Mouse (Mus musculus) testis, adult 2 months (tissue): ENCODE data around the gene Gm20388. TPM values are rescaled to one million over a fixed set of nuclear protein-coding genes. Genes with fewer than 3 reads are reported as not detected.
A peak's percentile ranks its signal among the peaks of the same experiment; 100 is the strongest.

ENCODE experiments used
- H3K27ac ChIP-seq: fragments of 200-500 bp; 2 replicates; pipeline ENCODE4 v1.5.1; 2012; ENCODE audit warnings: low read depth, low read length; ENCODE audit not compliant: control insufficient read depth, insufficient read depth
- H3K27me3 ChIP-seq: fragments of 200-500 bp; 2 replicates; pipeline ENCODE4 v1.6.1; 2012; ENCODE audit warnings: mild to moderate bottlenecking, low read length, moderate library complexity; ENCODE audit not compliant: control insufficient read depth, insufficient read depth
- H3K36me3 ChIP-seq: fragments of 200-500 bp; 2 replicates; pipeline ENCODE4 v1.6.1; 2012; ENCODE audit warnings: mild to moderate bottlenecking, low read length; ENCODE audit not compliant: control insufficient read depth, insufficient read depth
- H3K4me1 ChIP-seq: fragments of 200-500 bp; 2 replicates; pipeline ENCODE4 v1.6.1; 2012; ENCODE audit warnings: low read length; ENCODE audit not compliant: control insufficient read depth, insufficient read depth
- H3K4me3 ChIP-seq: fragments of 200-500 bp; 2 replicates; pipeline ENCODE4 v1.5.1; 2012; ENCODE audit warnings: low read depth, mild to moderate bottlenecking, low read length, moderate library complexity, mixed read lengths; ENCODE audit not compliant: control insufficient read depth
- CTCF ChIP-seq: fragments of 200-500 bp; IDR thresholded peaks from 2 replicates; pipeline ENCODE4 v1.5.1; 2012; ENCODE audit warnings: low read depth, mild to moderate bottlenecking, inconsistent platforms, low read length, moderate library complexity; ENCODE audit not compliant: control insufficient read depth, insufficient read depth, insufficient replicate concordance
- POLR2A ChIP-seq: fragments of 200-500 bp; IDR thresholded peaks from 2 replicates; pipeline ENCODE4 v1.6.1; 2012; ENCODE audit warnings: low read depth, mild to moderate bottlenecking, inconsistent platforms, low read length, moderate library complexity; ENCODE audit not compliant: control insufficient read depth
- polyA plus RNA-seq: library from polyadenylated mRNA; depleted of rRNA; stranded (reverse); fragments of >200 nt; gene quantifications from 2 replicates; pipeline ENCODE4 v1.2.3, GENCODE M21; 2012

Gm20388 gene
- polyA plus RNA-seq, 1 experiment: 5.6 TPM

DNA sequence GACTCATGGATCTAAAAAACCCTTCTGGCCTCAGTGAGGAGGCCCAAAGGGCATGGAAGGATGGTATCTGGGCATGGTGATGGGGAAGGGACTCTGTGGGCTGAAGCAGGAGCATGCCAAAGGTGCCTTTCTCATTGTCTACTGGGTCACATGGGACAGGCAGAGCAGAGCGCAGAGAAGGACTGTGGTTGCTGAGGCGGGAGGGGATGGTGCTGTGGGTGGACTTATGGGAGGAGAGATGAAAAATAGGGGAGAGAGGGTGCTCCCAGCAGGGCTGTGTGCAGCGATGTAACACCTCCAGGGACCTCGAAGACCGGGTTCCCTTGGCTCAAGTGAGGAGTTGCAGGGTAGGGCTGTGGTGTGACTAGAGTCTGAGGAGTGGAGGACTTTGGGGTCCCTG is 281.5 kb downstream of the Gm20388 start:
- Histone ChIP-seq H3K4me1 (peaks cover 9% of the 10 kb centered on the region), H3K36me3 (no peaks in the 10 kb centered on the region), H3K4me3 (no peak overlapping the region), H3K27me3 (no peaks in the 10 kb centered on the region), H3K27ac (no peak overlapping the region)
- TF ChIP-seq POLR2A: no peak

DNA sequence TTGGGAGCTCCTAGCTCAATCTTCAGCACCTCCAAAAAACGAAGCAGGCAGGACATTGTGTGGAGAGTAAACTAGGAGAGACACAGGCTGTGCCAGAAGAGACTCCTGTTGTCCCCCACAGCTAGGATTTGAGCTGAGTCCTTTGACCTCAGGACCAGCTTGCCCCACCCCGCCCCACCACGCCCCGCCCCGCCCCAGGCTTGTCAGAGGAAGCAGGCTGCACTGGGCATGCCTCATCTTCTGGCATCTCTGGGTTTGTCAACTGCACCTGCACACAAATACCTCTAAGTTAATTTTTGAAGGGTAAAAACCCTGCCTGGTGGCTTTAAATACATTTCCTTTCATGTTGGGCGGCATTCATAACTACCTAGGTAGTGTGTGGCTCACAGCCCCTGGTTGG is 290.7 kb downstream of the Gm20388 start:
- peaks cover 6% of the 10 kb centered on the region for H3K4me1 ChIP-seq
- no peak overlapping the region for H3K4me3 ChIP-seq
- no peak for TF ChIP-seq CTCF
- no peak overlapping the region for H3K27ac ChIP-seq
- no peaks in the 10 kb centered on the region for H3K27me3 ChIP-seq
- no peaks in the 10 kb centered on the region for H3K36me3 ChIP-seq

DNA sequence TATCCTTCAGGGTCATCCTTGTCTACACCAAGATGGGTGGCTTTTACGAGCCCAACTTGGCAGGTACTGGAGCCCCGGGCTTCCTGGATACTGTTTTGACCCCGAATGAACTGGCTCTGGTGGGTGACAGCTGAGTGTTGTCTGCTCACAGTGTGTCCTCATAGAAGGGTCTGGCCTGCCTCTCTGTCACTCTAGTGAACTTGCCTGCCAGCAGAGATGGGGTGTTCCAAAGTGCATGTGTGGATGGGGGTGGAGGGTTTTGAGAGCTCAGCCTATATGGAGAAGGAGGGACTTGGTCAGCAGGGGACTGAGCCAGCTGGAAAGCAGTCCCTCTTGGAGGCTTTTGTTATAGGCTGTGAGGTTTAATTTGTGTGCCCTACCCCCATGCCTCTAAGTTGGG is 291.9 kb downstream of the Gm20388 start:
- Histone ChIP-seq H3K36me3 (no peaks in the 10 kb centered on the region), H3K27ac (no peak overlapping the region), H3K4me3 (no peak overlapping the region), H3K4me1 (peaks cover 6% of the 10 kb centered on the region), H3K27me3 (no peaks in the 10 kb centered on the region)
- TF ChIP-seq POLR2A (no peak), CTCF (no peak)

DNA sequence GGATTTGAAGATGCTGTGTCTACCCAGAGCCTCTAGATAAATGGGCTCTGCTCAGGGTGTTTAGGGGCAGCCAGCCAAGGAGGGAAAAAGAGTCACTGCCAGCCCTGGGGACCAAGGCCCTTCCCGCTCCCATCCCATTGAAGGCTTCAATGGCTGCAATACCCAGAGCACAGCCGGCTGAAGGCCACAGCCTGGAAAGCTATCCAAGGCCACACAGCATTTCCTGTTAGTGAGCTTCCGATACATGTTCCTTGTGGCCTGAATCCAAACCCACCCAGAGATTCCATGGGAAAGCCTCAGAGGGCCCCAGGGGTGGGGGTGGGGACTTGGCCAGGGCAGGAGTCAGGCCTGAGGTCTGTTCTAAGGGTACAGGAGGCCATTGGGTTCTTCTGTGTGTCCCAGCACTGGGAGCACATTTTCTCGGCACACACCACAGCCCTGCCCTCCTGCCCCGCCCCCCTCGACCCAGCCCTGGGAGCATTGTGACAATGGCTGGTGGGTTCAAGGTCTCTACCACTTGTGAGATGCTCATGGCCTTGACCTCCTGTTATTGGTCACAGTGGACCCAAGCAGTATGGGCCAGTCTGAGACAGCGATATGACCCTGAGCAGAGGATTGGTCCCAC is 294.2 kb downstream of the Gm20388 start:
- Histone ChIP-seq H3K36me3 (no peaks in the 10 kb centered on the region), H3K27ac (no peak overlapping the region), H3K4me1 (peaks cover 9% of the 10 kb centered on the region), H3K4me3 (peak overlapping the region; percentile 46), H3K27me3 (no peaks in the 10 kb centered on the region)
- no peak for TF ChIP-seq CTCF
- no peak; the same call in 1 of the 2 replicates for TF ChIP-seq POLR2A

DNA sequence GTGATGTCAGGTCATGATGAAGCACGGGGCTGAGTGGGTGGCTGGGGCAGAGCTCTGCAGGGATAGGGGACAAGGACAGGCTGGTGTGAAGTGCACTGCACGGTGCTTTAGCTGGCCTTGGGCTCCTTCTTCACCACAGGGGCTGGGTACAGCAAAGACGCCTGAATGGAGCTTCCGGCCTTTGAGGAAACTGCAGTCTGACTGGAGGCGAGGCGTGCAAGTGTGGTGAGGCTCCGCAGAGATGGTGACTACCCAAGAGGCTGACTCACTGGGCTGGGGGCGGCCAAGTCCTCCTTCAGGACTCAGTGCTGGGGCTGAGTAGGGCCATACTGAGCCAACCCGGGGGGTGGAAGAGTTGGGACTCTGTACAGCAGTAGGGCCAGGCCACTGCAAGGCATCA is 295.3 kb downstream of the Gm20388 start:
- Histone ChIP-seq H3K36me3 (no peaks in the 10 kb centered on the region), H3K27ac (no peak overlapping the region), H3K27me3 (no peaks in the 10 kb centered on the region), H3K4me3 (peak overlapping the region; percentile 28), H3K4me1 (peaks cover 9% of the 10 kb centered on the region)
- no peak for TF ChIP-seq CTCF
- TF ChIP-seq POLR2A: no peak

DNA sequence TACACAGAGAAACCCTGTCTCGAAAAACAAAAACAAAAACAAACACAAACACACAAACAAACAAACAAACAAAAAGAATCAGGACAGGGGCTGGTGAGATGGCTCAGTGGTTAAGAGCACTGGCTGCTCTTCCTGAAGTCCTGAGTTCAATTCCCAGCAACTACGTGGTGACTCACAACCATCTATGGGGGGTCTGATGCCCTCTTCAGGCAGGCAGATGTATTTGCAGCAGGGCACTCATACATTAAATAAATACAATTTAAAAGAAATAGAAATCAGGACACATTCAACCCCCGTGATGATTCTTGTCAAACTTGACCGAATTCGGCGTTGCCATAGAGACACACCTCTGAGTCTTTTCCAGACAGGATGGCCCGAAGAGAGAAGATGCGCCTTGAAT is 296.7 kb downstream of the Gm20388 start:
- H3K4me1 ChIP-seq: peaks cover 9% of the 10 kb centered on the region
- TF ChIP-seq POLR2A (no peak), CTCF (no peak)
- no peak overlapping the region for H3K4me3 ChIP-seq
- no peak overlapping the region for H3K27ac ChIP-seq
- no peaks in the 10 kb centered on the region for H3K36me3 ChIP-seq
- no peaks in the 10 kb centered on the region for H3K27me3 ChIP-seq

DNA sequence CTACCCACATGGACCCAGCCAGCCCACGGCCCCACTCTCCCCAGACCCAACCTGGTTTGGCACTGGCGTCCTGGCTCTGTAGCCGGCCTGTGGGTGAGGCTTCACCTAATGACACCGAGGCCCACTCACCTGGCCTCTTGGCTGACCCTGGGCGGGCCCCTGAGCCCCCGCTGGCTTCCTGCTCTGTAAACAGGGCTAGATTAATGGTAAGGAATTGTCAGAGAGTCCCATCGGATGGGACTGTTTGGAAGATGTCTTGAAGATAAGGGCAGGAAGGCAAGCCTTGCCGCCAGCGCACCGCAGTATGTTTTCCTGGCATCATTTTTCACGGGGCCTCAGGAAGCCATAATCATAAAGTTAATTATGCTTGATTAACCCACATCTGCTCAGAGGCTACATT is 297.5 kb downstream of the Gm20388 start:
- H3K4me1 ChIP-seq: peaks cover 9% of the 10 kb centered on the region
- no peak for TF ChIP-seq POLR2A
- no peak for TF ChIP-seq CTCF
- H3K4me3 ChIP-seq: no peak overlapping the region
- H3K27me3 ChIP-seq: no peaks in the 10 kb centered on the region
- no peak overlapping the region for H3K27ac ChIP-seq
- H3K36me3 ChIP-seq: no peaks in the 10 kb centered on the region

DNA sequence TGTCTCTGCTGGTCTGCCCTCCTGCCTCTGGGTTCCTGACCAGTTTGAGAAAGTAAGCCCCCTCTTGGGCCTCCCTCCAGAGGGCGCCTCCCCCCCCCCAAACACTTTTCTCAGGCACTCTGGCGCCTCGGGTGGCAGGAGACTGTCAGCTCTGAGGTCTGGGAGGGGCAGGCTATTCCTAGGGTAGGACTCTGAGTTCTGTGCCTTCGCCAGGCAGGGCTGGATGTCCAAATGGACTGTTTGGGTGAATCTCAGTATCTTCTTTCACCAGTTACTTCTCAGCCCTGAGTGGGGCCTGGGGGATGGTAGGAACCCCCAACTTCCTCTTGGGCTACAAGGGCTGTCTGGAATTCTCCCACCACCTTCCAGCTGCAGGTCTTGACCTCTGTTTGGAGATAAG is 300.7 kb downstream of the Gm20388 start:
- Histone ChIP-seq H3K4me3 (no peak overlapping the region), H3K27me3 (no peaks in the 10 kb centered on the region), H3K4me1 (peaks cover 3% of the 10 kb centered on the region), H3K36me3 (no peaks in the 10 kb centered on the region), H3K27ac (no peak overlapping the region)
- no peak for TF ChIP-seq POLR2A
- no peak for TF ChIP-seq CTCF
